Mouse (Mus musculus) layer of hippocampus, postnatal 10 days (tissue): Measurements from ENCODE around the gene Ccdc92. TPM values are rescaled to one million over a fixed set of nuclear protein-coding genes. Genes with fewer than 3 reads are reported as not detected.

Experiments used
- DNase-seq, 2 experiments: peaks; one replicate each; pipeline ENCODE4 v3.0.0; 2021; ENCODE audit warnings: low spot score in 2 of 2
- total RNA-seq, 2 experiments: library from RNA; stranded (reverse); gene quantifications; 2 replicates each; pipeline ENCODE4 v1.2.3; 2021

Gene Ccdc92
- total RNA-seq, 2 experiments from 2014 or later: 40.9 to 45.2 TPM

DNA sequence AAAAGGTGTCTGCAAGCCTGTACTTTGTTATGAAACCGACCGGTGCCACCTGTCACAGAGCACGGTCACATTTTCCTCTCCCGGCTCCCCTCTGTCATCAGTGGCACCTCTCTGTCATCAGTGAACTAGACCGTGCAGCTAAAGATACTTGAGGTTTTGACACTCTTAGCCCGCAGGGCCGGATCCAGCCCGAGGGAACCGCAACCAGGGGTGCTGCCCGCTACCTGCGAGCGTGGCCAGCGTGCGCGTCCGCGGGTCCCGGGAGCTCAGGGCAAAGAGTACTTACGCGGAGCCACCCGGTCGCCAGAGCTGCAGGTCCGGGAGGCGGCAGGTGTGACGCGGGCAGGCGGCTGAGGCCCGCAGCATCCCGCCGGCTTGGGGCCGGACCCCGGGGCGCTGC is 761 bp downstream of the Ccdc92 start:
- DNase-seq: peak; percentile 34 to 45

DNA sequence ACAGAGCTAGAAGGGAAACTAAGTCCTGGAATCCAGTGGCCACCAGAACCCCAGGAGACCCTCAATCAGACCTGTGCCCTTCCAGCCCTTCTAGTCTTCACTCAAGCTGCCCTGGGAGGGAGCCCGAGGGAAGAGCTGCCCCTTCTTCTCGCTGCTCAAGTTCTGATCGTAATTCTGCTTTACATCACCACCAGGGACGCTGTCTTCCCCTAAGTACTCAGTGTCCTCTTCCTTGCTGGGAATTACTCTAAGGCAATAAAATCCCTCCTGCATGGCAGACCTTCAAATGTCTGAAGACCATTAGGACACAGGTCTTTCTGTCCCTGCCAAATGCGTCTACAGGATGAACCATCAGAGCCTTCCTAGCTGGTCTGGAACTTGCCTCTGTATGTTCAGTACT is 2.2 kb downstream of the Ccdc92 start:
- no peak for DNase-seq

DNA sequence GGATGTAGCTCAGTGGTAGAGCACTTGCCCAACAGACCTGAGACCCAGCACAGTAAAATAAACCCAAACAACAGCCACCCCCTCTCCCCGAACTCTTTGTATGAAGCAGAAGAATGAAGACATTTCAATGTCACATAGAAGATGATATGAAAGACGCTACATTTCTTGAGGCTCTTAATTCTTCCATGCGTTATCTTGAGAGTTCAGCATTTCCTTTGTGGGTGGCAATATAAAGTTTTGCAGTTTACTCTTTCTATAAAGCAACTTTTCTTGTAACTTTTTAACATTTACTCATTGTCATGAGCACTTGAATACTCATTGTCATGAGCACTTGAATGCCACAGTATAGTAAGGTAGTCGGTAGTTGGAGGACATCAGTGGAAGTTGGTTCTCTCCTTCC is 8.0 kb downstream of the Ccdc92 start:
- no peak for DNase-seq

DNA sequence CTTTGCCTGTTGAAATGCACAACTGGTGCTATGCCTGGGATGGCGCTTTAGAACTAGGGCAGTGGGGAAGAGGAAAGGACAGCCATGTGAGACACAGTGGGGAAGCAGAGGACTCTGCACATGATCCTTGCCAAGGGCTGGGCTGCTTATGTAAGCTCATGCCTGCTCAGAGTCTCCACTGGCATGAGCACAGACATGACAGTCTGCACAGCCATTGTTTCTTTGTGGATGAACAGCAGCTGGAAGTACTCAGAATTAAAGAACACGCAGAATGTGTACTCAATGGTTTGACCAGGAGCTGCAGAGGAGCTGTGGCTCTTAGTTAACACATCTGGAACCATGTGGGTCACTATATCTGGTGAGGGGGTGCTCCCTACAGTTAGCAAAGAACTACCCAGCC is 9.1 kb downstream of the Ccdc92 start:
- DNase-seq: no peak

DNA sequence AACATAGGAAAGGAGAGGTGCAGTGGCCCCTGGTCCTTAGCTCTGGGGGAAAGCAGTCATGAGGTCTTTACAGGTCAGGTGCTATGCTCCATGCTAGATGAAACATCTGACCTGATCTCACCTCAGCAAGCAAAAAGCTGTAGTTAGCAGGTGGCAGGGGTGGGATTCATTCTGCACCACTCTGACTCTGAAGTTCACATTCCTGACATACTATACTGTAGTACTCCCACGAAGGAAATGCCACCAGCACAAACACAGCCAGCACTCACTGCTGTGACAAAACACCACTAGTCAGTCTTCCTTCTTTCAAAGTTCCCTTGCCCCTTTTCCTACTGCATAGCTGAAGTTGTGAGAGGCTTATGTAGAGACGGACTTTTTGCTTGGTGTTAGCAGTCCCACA is 9.9 kb downstream of the Ccdc92 start:
- DNase-seq: no peak

DNA sequence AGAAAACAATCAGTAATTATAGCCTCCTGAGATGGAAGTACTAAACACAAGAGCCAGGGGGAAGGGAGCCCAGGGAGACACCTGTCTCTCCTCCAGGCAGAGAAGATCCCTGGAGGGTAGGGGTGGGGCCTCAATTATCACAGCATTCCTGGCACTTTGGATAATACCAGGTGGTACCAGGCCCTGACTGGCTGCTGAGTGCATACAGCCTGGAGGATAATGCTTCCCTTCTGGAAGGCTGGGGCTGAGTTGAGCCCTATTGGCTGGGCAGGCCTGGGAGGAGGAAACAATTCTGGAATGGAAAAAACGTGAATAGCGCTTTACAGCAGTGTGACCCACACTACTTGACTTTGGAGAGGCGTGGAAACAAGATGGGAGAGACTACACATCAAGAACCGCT is 10.7 kb downstream of the Ccdc92 start:
- no peak for DNase-seq

DNA sequence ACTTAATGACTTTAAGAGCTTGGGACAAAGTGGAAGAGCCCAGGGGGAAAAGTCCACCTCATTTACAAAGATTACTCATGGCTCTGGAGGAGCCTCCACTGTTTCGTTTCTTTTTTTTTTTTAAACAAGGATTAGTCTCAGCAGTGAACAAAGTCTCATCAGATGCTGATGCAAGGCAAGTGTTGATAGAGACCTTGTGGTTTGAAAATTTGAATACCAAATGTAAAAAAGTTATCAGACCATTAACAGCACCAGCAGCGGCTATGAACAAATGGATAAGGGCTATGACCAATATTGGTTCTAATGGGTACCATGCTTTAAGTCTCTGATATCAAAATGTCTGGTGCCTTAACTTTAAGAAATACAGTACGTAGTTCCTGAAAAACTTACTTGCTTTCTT is 13.2 kb downstream of the Ccdc92 start:
- no peak for DNase-seq

DNA sequence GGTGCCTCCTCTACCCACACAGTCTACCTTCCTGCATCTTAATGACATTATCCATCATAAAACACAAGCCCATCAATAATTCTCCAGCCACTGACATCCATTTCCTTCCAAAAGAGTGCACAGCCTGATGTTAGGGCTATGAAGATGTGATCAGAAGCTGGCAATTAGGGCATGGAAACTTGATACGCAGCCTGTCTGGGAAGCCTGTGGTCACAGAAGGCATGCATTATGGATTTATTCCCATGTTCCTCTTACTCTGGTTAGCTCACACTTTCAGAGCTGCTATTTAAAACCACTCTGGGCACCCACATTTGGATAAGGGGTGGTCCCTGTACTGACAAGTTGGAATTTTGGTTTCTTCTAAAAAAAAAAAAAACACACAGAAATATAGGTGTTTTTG is 15.2 kb downstream of the Ccdc92 start:
- no peak for DNase-seq

DNA sequence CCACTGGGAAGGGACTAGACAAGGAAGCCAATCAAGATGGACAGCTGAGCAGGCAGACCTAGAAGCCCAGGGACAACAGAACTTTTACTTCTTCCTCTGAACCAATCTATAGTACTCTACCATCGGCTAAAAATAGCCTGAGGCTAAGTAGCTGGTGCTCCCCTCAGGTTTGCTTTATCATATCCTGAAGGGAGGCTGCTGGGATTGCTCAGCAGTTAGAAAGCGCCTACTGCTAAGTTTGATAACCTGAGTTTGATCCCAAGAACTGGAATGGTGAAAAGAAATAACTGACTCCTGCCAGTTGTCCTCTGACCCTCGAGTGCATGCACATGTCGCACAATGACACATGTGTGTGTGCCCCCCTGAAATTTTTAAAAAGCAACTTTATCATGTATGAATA is 17.3 kb downstream of the Ccdc92 start:
- DNase-seq: no peak

DNA sequence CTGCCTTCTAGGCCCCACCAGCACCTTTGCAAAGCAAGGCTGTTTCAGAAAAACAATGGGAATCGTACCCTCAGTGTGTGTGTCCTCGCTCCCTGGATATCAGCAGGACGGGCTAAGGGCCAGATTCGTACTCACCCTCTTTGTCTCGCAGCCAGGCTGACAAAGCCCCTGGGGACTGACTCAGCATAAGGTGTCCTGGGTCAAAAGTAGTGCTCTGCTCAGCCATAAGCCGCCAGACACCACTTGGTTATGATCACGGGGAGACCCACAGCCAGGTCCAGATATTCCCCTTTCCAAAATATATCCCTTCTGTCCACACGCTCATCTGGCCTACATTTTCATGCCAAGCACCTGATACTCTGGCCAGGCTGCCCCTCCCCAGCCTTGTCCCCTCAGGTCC is 18.8 kb downstream of the Ccdc92 start:
- no peak for DNase-seq

DNA sequence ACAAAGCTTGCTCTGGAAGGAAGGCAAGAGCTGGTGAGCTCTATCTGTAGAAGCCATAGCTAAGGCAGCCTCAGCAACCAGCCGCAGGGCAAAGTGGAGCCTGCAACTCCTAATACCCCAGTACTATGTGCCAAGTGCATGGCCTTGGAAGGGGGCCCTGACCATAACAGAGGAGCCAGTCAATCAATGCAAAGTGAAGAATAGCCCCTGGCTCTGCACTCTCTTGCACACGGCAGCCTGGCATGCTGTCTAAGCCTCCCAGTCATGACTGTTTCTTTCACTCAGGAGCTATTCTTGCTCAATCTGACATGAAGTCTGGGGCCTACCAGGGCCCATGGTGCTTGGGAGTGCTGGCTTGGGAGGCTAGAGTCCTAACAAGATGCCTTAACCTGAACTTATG is 21.6 kb downstream of the Ccdc92 start:
- peak in 1 of 2 experiments; percentile 49 for DNase-seq

DNA sequence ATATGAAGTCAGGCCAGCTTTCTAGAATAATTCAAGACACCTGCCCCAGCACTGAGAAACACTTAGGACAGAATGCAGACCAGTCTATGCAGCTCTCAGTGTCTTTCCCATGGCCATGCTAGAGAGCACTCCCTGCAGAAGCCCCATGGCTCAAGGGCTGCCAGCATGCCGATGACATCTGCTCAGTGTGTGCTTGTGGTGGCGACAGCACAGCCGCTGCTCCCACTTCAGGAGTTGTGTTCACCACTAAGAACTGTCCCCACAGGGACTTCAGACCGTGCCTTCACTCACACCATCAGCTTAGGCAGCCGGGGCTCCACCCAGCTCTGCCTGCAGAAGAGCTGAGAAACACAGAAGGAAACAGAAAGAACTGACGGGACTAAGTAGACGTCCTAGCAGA is 22.0 kb downstream of the Ccdc92 start:
- no peak for DNase-seq

DNA sequence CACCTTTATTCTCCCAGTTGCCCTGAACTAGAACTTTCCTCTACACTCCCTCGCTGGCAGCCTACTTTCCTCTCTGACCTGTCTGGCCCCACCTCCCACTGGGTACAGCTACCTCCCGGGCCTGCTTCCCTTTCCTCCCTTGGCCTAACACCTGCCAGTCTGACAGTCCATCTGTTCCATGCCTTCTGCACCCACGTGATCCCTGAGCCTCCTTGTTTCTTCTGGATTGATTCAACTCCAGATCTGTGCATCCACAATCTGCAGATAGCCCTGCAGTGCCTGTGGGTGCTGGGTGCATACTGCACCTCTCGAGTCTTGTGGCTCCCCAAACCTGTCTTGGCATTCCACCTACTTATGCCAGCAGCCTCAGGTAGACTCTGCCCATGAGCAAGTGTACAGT is 25.6 kb downstream of the Ccdc92 start:
- DNase-seq: no peak

DNA sequence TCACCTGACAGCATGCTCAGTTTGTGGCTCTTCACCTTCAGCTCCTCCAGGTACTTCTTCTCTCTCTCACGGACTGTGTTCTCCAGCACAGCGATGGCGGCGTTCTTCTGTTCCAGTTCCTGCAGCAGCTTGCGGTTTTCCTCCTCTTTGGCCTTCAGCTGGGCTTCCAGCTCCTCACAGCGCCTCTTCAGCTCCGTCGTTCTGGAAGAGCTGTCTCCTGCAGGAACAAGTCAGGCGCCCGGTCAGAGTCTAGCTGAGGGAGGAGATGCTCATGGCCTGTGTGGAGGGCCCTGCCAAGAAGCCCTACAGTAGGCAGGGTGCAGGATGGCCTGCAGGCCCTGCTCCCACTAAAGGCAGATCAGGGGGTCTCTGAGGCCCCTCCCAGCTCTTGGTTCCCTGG is 26.1 kb downstream of the Ccdc92 start:
- DNase-seq: no peak

DNA sequence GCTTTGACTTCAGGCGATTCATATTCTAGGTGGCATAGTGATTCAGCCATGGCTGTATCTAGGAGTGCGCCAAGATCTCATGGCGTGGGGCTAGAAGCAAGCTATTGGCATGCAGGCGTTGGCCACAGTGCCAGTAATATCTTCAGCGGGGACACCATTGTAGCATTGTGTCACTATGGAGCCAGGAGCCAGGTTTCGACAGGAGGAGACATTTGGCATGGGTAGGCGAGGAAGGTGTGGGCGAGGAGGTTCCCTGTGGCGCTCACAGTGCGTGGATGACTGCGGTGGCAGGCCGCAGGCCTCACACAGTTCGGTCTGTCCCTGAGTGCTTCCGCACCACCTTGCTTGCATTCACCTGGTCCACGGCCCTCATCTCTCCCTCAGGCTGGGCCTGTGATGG is 27.0 kb downstream of the Ccdc92 start:
- DNase-seq: no peak

DNA sequence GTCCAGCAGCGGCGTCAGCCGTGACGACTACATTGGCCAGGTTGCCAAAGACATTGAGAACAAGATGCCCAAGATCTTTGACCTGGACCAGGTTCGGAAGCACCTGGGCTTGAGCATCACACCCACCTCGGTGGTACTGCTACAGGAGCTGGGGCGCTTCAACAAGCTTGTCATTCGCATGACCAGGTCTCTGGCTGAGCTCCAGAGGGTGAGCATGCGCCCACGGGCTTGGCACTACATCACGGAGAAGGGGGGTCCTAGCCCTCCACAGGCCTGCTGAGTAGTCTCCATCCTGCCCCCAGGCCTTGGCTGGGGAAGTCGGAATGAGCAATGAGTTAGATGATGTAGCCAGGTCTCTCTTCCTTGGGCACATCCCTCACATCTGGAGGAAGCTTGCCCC is 31.9 kb downstream of the Ccdc92 start:
- DNase-seq: no peak

DNA sequence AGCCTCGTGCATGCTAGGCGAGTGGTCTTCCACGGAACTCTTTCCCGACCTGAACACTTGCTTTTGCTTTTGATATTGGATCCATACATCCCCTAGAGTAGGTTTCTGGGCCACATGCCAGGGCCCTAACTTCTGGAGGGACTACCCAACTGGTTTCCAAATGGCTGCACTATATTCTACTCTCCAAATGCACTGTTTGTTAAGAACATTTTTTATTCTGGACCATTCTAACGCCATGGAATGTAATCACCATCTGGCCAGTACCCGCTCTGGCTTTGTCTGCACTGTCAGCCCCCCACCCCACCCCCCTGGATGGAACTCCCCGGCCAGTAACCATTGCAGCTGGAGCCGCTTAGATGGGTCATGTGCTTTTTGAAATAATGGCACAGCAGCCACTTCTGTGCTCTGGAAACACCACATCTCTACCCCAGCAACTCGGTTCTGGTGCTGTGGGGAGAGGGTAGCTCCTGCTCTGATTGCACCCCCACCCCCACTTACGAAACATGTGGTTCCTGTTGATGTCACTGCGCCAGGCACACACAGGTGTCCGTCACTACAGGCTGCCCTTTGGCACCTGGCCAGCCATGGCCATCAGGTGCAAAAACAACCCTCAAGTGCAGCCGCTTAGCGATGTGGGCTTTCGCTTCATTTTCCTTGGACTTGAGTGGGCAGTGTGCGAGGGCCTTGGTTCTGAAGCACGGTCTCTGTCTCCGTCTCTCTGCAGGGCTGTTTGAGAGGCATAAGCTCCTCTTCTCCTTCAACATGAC is 39.9 kb downstream of the Ccdc92 start:
- DNase-seq: no peak

DNA sequence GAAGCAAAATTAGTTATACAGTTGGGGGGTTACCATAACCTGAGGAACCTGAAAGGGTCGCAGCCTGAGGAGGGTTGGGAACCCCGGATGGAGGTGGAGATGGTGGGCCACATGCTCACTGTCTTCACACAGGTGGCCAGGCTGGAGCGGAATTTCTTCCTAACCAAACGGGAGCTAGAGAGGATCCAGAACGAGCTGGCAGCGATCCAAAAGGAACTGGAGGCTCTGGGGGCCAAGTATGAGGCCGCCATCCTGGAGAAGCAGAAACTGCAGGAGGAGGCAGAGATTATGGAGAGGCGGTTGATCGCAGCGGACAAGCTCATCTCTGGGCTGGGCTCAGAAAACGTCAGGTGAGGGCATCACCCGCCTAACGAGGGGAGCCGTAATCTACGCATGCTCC is 45.2 kb downstream of the Ccdc92 start:
- no peak for DNase-seq

DNA sequence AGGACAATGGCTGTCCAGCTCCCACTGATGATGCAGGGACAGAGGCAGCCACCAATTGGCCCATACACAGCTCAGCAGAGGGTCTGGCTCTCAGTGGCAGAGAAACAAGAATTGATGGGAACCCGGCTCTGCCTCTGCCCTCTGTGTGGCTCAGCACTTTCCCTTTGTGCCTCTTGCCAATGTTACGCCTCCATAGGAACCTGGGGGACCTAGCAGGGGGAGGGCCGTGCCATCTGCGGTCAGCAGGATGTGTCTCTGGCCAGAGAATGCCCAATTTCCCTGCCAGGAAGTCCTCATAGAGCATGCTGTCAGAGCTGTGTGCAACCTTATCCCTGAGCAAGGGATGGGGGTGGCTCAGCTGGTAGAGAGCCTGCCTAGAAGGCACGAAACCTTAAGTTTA is 47.4 kb downstream of the Ccdc92 start:
- no peak for DNase-seq

DNA sequence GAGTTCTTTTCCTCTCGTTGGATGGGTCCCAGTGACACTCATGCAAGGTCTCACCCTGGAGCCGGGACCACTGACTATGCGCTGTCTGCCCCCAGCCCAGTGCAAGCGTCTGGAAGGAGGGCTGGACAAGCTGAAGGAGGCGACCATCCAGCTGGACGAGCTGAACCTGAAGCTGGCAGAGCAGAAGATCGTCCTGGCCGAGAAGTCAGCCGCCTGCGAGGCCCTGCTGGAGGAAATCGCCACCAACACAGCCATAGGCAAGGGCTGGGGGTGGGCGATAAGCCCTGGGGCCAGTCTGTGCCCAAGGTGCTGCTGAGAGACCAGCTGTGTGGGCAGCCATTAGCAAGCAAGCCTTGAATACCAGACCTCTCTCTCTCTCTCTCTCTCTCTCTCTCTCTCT is 49.8 kb downstream of the Ccdc92 start:
- no peak for DNase-seq

DNA sequence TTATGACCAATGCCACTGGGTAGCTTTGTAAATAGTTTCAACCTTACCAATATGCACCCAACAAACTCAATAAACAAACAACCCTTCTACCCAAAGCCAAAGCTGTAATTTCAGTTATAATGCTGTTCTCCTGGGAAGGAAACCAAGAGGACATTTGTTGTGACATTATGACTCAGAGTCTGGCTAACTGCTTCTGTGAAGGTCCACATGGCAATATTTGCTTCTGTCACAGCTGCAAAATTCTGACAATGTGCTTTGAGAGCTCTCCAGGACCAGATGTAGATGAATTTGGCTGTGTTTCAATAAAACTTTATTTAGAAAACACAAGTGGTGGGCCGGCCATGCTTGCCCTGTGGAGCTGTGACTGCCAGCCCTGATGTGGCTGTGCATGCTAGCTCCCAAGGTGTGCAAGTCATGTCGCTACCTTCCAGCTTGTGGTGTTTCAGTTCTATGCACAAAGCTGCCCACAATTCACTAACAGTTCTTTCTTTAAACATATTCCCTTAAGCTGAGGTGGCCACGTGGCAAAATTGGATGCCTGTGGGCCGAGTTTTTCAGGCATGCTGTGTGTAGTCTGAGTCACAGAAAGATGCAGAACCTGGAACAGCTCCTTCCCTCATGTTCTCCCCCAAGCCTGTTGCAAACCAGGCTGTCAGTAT is 52.4 kb downstream of the Ccdc92 start:
- DNase-seq: peak in 1 of 2 experiments; percentile 30

DNA sequence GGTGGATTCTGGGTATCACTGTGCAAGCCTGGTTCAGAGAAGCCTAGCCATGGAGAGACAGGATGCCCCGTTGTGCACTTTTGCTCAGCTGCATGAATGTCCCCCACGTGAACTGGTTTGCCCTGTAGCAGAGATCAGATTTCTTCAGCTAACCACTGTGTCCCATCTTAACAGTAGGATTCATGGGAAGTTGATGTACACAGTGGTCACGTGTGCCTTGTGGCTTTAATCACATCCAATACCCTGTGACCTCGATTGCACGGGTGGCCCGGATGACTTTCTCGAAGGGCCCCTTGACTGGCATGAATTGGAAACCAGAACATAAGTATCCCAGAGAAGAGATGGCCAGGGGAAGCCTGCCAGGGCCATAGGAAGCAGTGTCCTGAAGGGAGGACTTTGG is 70.1 kb downstream of the Ccdc92 start:
- no peak for DNase-seq

DNA sequence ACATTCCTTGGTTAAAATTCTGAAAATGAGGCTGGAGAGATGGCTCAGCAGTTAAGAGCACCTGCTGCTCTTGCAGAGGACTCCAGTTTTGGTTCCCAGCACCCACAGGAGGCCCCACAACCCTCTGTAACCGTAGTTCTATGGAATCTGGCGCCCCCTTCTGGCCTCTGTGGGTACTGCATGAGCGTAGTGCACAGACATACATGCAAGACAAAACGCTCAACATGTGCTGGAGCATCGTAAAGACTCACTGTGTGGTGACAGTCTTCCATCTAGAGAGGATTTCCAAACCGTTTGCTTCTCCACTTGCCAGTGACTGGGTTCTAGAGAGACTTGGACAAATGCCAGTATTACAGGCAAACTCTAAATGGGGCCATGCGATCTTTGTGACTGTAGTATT is 76.6 kb downstream of the Ccdc92 start:
- no peak for DNase-seq
